Mouse (Mus musculus) bone marrow, adult 2 months (tissue): ENCODE measurements at regions not wholly inside any gene's neighbourhood (a gene's known extent, or its start where the extent isn't known, plus 50 kb on each side); places are given as distances from the start of the nearest gene placed in this dataset.

Source experiments
- CTCF ChIP-seq: fragments of 200-500 bp; IDR thresholded peaks from 2 replicates; pipeline ENCODE4 v1.5.1; 2011; ENCODE audit warnings: low read length, control low read depth; ENCODE audit not compliant: control insufficient read depth, insufficient read depth
- POLR2A ChIP-seq: fragments of 200-500 bp; IDR thresholded peaks from 2 replicates; pipeline ENCODE4 v1.6.1; 2011; ENCODE audit warnings: low read depth, mild to moderate bottlenecking, control low read depth, low read length, borderline replicate concordance; ENCODE audit not compliant: control insufficient read depth

- no peak for TF ChIP-seq POLR2A
- no peak for TF ChIP-seq CTCF
Observed at GRCm38 (mm10) chr19:14740139-14740538, 142.3 kb upstream of the Tle4 start.
